Comparison of ENCODE assay signal across 22 mouse cellular contexts in genomic region chr16:30854716-30855115, GRCm38 (mm10).
A peak's percentile ranks its signal among the peaks of the same experiment; 100 is the strongest.
DNase-seq lines count a peak whose midpoint lies in the region; ATAC-seq lines count a peak whose summit lies in the region.
"Had no signal": no experiment of that assay in that cellular context is flagged by ENCODE, and none has a peak within 500 bp of the region (broad histone marks: within the 10 kb centered on the region; RNA-seq: fewer than 3 reads in every experiment).

No protein-coding gene starts in this region.

- H3K9me3 ChIP-seq in liver, embryonic 11.5 days (ENCODE audit: control insufficient read depth, low read length), result no peaks in the 10 kb centered on the region
- H3K9me3 ChIP-seq: embryonic facial prominence, embryonic 13.5 days; forebrain, embryonic 12.5 days; heart, embryonic 15.5 days; hindbrain, embryonic 13.5 days; intestine, embryonic 15.5 days had no signal

- no peak overlapping the region for H3K4me3 ChIP-seq in liver, embryonic 11.5 days (ENCODE audit: low read depth, low read length)
- H3K4me3 ChIP-seq: embryonic facial prominence, embryonic 13.5 days; forebrain, embryonic 12.5 days; heart, adult 2 months; heart, embryonic 15.5 days; hindbrain, embryonic 13.5 days; intestine, embryonic 15.5 days had no signal

- WGBS in liver, embryonic 11.5 days, result 69% methylated on average over 4 of the region's 4 CpGs

- H3K27me3 ChIP-seq in liver, embryonic 11.5 days (replicated peaks; ENCODE audit: control insufficient read depth, insufficient read depth, low read length), result no peaks in the 10 kb centered on the region
- H3K27me3 ChIP-seq: embryonic facial prominence, embryonic 13.5 days; forebrain, embryonic 12.5 days; heart, embryonic 15.5 days; hindbrain, embryonic 13.5 days; intestine, embryonic 15.5 days; Patski had no signal

- no peaks in the 10 kb centered on the region for H3K4me1 ChIP-seq in liver, embryonic 11.5 days (replicated peaks; ENCODE audit: control insufficient read depth, insufficient read depth, low read length)
- H3K4me1 ChIP-seq: embryonic facial prominence, embryonic 13.5 days; forebrain, embryonic 12.5 days; heart, embryonic 15.5 days; intestine, embryonic 15.5 days had no signal

- DNase-seq in liver (peak; percentile 10), ES-CJ7 (ENCODE audit: low read depth, low spot score) (peak; percentile 66), ZHBTc4 (ENCODE audit: low read depth, low spot score) (peak; percentile 86)
- DNase-seq in liver, embryonic 11.5 days (ENCODE audit: low spot score), result no peak
- DNase-seq in cerebellum, adult 9-11 months, result no peak
- DNase-seq in natural killer cell, adult 2 months (ENCODE audit: low spot score in 2 of 2), result no peak
- DNase-seq: adrenal gland, postnatal 10 days; cerebellum, adult 11-12 months; cerebellum, adult 9-10 months; cerebellum, postnatal 36 days; gastrocnemius, postnatal 10 days; heart, adult 2 months; heart, postnatal 14 days had no signal

- no peaks in the 10 kb centered on the region for H3K36me3 ChIP-seq in liver, embryonic 11.5 days (ENCODE audit: control insufficient read depth, insufficient read depth, low read length)
- H3K36me3 ChIP-seq: embryonic facial prominence, embryonic 13.5 days; forebrain, embryonic 12.5 days; heart, embryonic 15.5 days; hindbrain, embryonic 13.5 days; intestine, embryonic 15.5 days had no signal

- ATAC-seq in liver, embryonic 11.5 days (replicated peaks; ENCODE audit: low FRiP score), result no peak
- ATAC-seq in monocyte, adult 5-6 weeks (replicated peaks; ENCODE audit: insufficient number of reproducible peaks, low FRiP score, low TSS enrichment, poor library complexity, severe bottlenecking), result no peak
- ATAC-seq: forebrain, embryonic 16.5 days; intestine, embryonic 15.5 days; Patski had no signal

- H3K4me2 ChIP-seq in liver, embryonic 11.5 days, result no peak overlapping the region
- H3K4me2 ChIP-seq: embryonic facial prominence, embryonic 13.5 days; forebrain, embryonic 12.5 days; heart, embryonic 11.5 days; heart, embryonic 15.5 days; hindbrain, embryonic 13.5 days; intestine, embryonic 15.5 days had no signal

- no peak overlapping the region for H3K9ac ChIP-seq in liver, embryonic 11.5 days (ENCODE audit: low read depth, low read length)
- H3K9ac ChIP-seq: embryonic facial prominence, embryonic 13.5 days; forebrain, embryonic 12.5 days; heart, embryonic 15.5 days; hindbrain, embryonic 13.5 days; intestine, embryonic 15.5 days had no signal

- no peak overlapping the region for H3K27ac ChIP-seq in liver, embryonic 11.5 days (ENCODE audit: low read depth, low read length)
- H3K27ac ChIP-seq: embryonic facial prominence, embryonic 13.5 days; forebrain, embryonic 12.5 days; heart, adult 2 months; heart, embryonic 15.5 days; hindbrain, embryonic 13.5 days; intestine, embryonic 15.5 days had no signal

Comparison
In these comparisons a context has a peak if more than half of its experiments do, and no peak if none do; other contexts are left out.
1. DNase-seq: peak in liver (single experiment), ES-CJ7 (single experiment) and ZHBTc4 (single experiment); none in liver, embryonic 11.5 days (single experiment), cerebellum, adult 9-11 months (single experiment) and natural killer cell, adult 2 months (0 of 2).